Comparison of ENCODE assay signal across 14 mouse cellular contexts in the genomic region with DNA sequence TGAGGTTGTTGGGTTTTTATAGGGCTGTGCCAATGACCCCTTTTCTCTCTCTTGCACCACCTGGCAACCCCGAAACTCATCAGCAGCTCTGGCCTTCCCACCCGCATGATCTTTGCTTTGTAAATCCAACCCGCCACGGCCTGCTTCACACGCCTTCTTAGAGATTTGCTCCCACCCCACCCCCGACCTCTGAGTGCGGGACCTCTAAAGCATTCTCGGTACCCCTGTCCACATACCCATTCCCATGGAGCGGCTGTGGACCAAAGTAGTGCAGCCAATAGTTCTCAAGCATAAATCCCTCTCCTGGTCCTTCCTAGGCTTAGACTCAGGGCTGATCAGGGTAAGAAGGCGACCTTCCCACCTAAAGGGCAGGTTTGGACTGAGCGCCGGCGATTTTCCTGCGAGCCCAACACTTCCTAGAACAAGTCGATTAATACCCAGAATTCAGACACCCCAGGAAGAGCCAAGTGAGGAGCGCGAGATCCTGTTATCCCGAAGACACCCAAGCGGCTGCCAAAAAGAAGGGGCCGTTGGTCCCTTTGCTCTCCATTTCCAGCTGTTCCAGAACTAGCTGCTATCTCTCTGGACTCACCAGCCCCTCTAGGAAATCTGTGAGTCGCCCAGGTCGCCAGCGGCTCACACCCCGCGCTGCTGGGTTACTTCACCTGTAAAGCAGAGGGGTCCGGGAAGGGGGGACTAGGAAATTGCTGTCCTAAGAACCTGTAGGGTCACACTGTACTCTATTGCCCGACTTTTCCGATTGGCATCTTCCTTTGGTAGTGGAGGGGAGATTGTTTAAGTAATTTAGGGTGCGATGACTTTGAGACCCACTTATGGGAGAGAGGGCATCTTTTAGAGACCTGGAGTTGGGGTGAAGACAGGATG. TPM values are rescaled to one million over a fixed set of nuclear protein-coding genes. Genes with fewer than 3 reads are reported as not detected.
DNase-seq lines count a peak whose midpoint lies in the region; ATAC-seq lines count a peak whose summit lies in the region.
"Had no signal": no experiment of that assay in that cellular context is flagged by ENCODE, and none has a peak within 500 bp of the region (broad histone marks: within the 10 kb centered on the region; RNA-seq: fewer than 3 reads in every experiment).

No protein-coding gene starts in this region.

- WGBS in limb, embryonic 11.5 days: 1% methylated on average over 29 of the region's 29 CpGs
- 2% methylated on average over 29 of the region's 29 CpGs for WGBS in limb, embryonic 10.5 days
- WGBS in midbrain, embryonic 10.5 days: 1% methylated on average over 29 of the region's 29 CpGs

- H3K27ac ChIP-seq in limb, embryonic 11.5 days (replicated peaks; ENCODE audit: low read depth, low read length): no peak overlapping the region
- H3K27ac ChIP-seq in limb, embryonic 10.5 days: no peak overlapping the region
- no peak overlapping the region for H3K27ac ChIP-seq in midbrain, embryonic 10.5 days (replicated peaks)
- H3K27ac ChIP-seq: liver, embryonic 15.5 days had no signal

- peak; percentile 26 to 49 for DNase-seq in cerebellum, adult 18-20 months
- DNase-seq in cerebellum, adult 11-12 months: no peak
- DNase-seq in limb, embryonic 11.5 days (ENCODE audit: low spot score): peak; percentile 57
- no peak for DNase-seq in limb, embryonic 10.5 days (ENCODE audit: low spot score)
- peak; percentile 45 for DNase-seq in midbrain, embryonic 10.5 days (ENCODE audit: low spot score)
- no peak for DNase-seq in adrenal gland, adult 8-10 months
- no peak for DNase-seq in gastrocnemius, adult 8-10 months (ENCODE audit: low spot score in 2 of 2)
- DNase-seq in thymus, postnatal 14 days: no peak
- DNase-seq: adrenal gland, adult 2 months; gastrocnemius, postnatal 14 days; thymus, postnatal 25 days had no signal

- H3K4me3 ChIP-seq in limb, embryonic 11.5 days (ENCODE audit: low read depth, low read length): no peak overlapping the region
- H3K4me3 ChIP-seq in limb, embryonic 10.5 days: no peak overlapping the region
- peak overlapping the region; percentile 65 for H3K4me3 ChIP-seq in midbrain, embryonic 10.5 days
- H3K4me3 ChIP-seq: liver, embryonic 15.5 days had no signal

- H3K27me3 ChIP-seq in limb, embryonic 11.5 days (ENCODE audit: control insufficient read depth, insufficient read depth, low read length): peaks cover 90% of the 10 kb centered on the region
- peaks cover 100% of the 10 kb centered on the region for H3K27me3 ChIP-seq in limb, embryonic 10.5 days (ENCODE audit: low read depth, poor library complexity, severe bottlenecking)
- H3K27me3 ChIP-seq in midbrain, embryonic 10.5 days (ENCODE audit: low read depth, poor library complexity, severe bottlenecking): peaks cover 100% of the 10 kb centered on the region

- H3K4me2 ChIP-seq in limb, embryonic 11.5 days (ENCODE audit: low read depth, severe bottlenecking): no peak overlapping the region

- H3K36me3 ChIP-seq in limb, embryonic 11.5 days (ENCODE audit: control insufficient read depth, insufficient read depth, low read length): no peaks in the 10 kb centered on the region
- no peaks in the 10 kb centered on the region for H3K36me3 ChIP-seq in limb, embryonic 10.5 days
- no peaks in the 10 kb centered on the region for H3K36me3 ChIP-seq in midbrain, embryonic 10.5 days
- H3K36me3 ChIP-seq: liver, embryonic 15.5 days had no signal

- H3K4me1 ChIP-seq in limb, embryonic 11.5 days (ENCODE audit: control insufficient read depth, insufficient read depth, low read length): peaks cover 9% of the 10 kb centered on the region
- H3K4me1 ChIP-seq in limb, embryonic 10.5 days: peaks cover 60% of the 10 kb centered on the region
- H3K4me1 ChIP-seq in midbrain, embryonic 10.5 days: peaks cover 48% of the 10 kb centered on the region

- no peaks in the 10 kb centered on the region for H3K9me3 ChIP-seq in limb, embryonic 11.5 days (ENCODE audit: control insufficient read depth, low read length)
- H3K9me3 ChIP-seq in limb, embryonic 10.5 days (replicated peaks): no peaks in the 10 kb centered on the region
- no peaks in the 10 kb centered on the region for H3K9me3 ChIP-seq in midbrain, embryonic 10.5 days (replicated peaks)
- H3K9me3 ChIP-seq: liver, embryonic 15.5 days had no signal

- no peak for ATAC-seq in limb, embryonic 11.5 days (ENCODE audit: insufficient number of reproducible peaks, low FRiP score, low TSS enrichment, low read depth)

- H3K9ac ChIP-seq in limb, embryonic 11.5 days (ENCODE audit: low read length): no peak overlapping the region
- H3K9ac ChIP-seq: liver, embryonic 15.5 days had no signal

RNA-seq across cellular contexts. Expression of a gene that starts 1.9 kb away (rescaled TPM):
- polyA plus RNA-seq in limb, embryonic 11.5 days (2014; fragmentation: Nextera tagmentation; extraction: Ambion mirVana): 0.36 and 0.60 TPM in 2 replicates
- polyA plus RNA-seq in limb, embryonic 10.5 days (2016; fragmentation: Nextera tagmentation; extraction: Ambion mirVana): 0.16 and 0.31 TPM in 2 replicates
- 5.5 and 19.7 TPM in 2 replicates for polyA plus RNA-seq in midbrain, embryonic 10.5 days (2016; fragmentation: Nextera tagmentation; extraction: Ambion mirVana)
- under 1 TPM in 1 of 4 experiments, not detected in 3; 0.52 TPM for total RNA-seq in adrenal gland, adult 8-10 months (2022)
- total RNA-seq in gastrocnemius, adult 8-10 months (2022): not detected
- total RNA-seq: adrenal gland, adult 2 months; gastrocnemius, postnatal 14 days; heart, postnatal 25 days; MEL had no signal
- polyA plus RNA-seq: adrenal gland, adult 2 months had no signal

RNA-seq across cellular contexts. Expression of a gene that starts 13.9 kb away (rescaled TPM):
- 51.1 and 53.3 TPM in 2 replicates for polyA plus RNA-seq in limb, embryonic 11.5 days (2014; fragmentation: Nextera tagmentation; extraction: Ambion mirVana)
- 52.5 and 56.7 TPM in 2 replicates for polyA plus RNA-seq in limb, embryonic 10.5 days (2016; fragmentation: Nextera tagmentation; extraction: Ambion mirVana)
- 56.4 and 57.8 TPM in 2 replicates for polyA plus RNA-seq in midbrain, embryonic 10.5 days (2016; fragmentation: Nextera tagmentation; extraction: Ambion mirVana)
- total RNA-seq in adrenal gland, adult 8-10 months (2022): 10 to 100 TPM; 23.8 to 27.9 (median 24.0) TPM
- total RNA-seq in gastrocnemius, adult 8-10 months (2022): 10 to 100 TPM; 10.2 to 14.5 (median 13.7) TPM

Comparison
In these comparisons a context has a peak if more than half of its experiments do, and no peak if none do; other contexts are left out.
1. DNase-seq: peak in cerebellum, adult 18-20 months (2 of 2), limb, embryonic 11.5 days (single experiment) and midbrain, embryonic 10.5 days (single experiment); none in cerebellum, adult 11-12 months (single experiment), limb, embryonic 10.5 days (single experiment), adrenal gland, adult 8-10 months (single experiment), gastrocnemius, adult 8-10 months (0 of 2) and thymus, postnatal 14 days (single experiment).